Mouse (Mus musculus) E14TG2a.4 (cell line): ENCODE results near the gene 1700034J05Rik.

Experiments used
- CTCF ChIP-seq: conservative IDR thresholded peaks from 2 replicates; pipeline ENCODE4 v1.5.1; 2014; ENCODE audit warnings: low read length
- POU5F1 ChIP-seq: IDR thresholded peaks from 2 replicates; pipeline ENCODE4 v1.6.1; 2014; ENCODE audit warnings: low read length, borderline replicate concordance

DNA sequence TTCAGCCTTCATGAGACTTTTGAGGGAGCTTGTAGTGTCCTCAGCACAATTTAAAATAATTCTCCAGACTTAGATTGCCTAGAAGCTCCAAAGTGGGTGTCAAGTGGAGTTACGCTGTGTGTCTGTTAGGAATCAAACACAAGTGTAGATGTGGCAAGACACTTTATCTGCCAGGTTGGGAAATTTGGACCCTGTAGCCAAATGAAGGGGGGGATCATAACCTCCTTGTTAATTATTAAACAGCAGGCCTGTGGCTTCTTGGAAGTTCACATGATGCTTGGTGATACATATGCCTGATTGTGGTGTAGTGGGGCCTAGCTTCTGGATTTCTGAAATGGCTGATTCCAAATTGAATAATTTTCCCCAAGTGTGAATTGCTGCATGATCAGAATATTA, 46.4 kb downstream of the 1700034J05Rik start:
- no peak for TF ChIP-seq CTCF
- no peak for TF ChIP-seq POU5F1
